Mouse (Mus musculus) heart, embryonic 11.5 days (tissue): ENCODE results near the gene Armc9. TPM values are rescaled to one million over a fixed set of nuclear protein-coding genes. Genes with fewer than 3 reads are reported as not detected.

ENCODE experiments used
- polyA plus RNA-seq: library from polyadenylated mRNA; unstranded; fragments of >200 nt; fragmentation: Nextera tagmentation; extraction: Ambion mirVana; gene quantifications from 2 replicates; pipeline ENCODE4 v1.2.1, GENCODE M21; 2014

Armc9 gene
- polyA plus RNA-seq, 1 experiment from 2014 or later = 14.7 TPM

Other genes starting within 250 kb of the Armc9 start
- not detected in 2 replicates for gene 4933407L21Rik, start 226.3 kb upstream of the Armc9 start, polyA plus RNA-seq
- gene Gpr55, start 193.8 kb upstream of the Armc9 start, polyA plus RNA-seq = not detected in 2 replicates
- gene Spata3, start 138.0 kb upstream of the Armc9 start, polyA plus RNA-seq = not detected in 2 replicates
- 0.35 and 0.74 TPM in 2 replicates for gene 2810459M11Rik, start 108.9 kb upstream of the Armc9 start, polyA plus RNA-seq
- 158 and 176 TPM in 2 replicates for gene Psmd1, start 90.4 kb upstream of the Armc9 start, polyA plus RNA-seq
- gene Htr2b, start 42.8 kb upstream of the Armc9 start, polyA plus RNA-seq = 0.14 and 0.57 TPM in 2 replicates
- not detected in 2 replicates for gene Gm21972, start 21.1 kb upstream of the Armc9 start, polyA plus RNA-seq
- gene B3gnt7, start 148.1 kb downstream of the Armc9 start, polyA plus RNA-seq = 7.0 and 7.7 TPM in 2 replicates
- 287 and 296 TPM in 2 replicates for gene Ncl, start 204.6 kb downstream of the Armc9 start, polyA plus RNA-seq